Mouse (Mus musculus): ENCODE data around the gene Rab1b. TPM values are rescaled to one million over a fixed set of nuclear protein-coding genes. Genes with fewer than 3 reads are reported as not detected.
A peak's percentile ranks its signal among the peaks of the same experiment; 100 is the strongest.
"Not testable (repeated sequence)": the region's sequence is repeated elsewhere in the genome, so short reads cannot be mapped to it uniquely, and the experiment has no call there.

Gene Rab1b
- polyA plus RNA-seq, 2 experiments: 50.6 to 76.2 TPM

- H3K27me3 ChIP-seq (ENCODE audit: control insufficient read depth, insufficient read depth, low read length): no peaks in the 10 kb centered on the region; the same call in none of the 2 replicates
- no peak for ATAC-seq (ENCODE audit: insufficient read depth)
- H3K4me2 ChIP-seq (ENCODE audit: low read depth): no peak overlapping the region
- peaks cover 7 to 17% of the 10 kb centered on the region in 2 experiments for H3K4me1 ChIP-seq (replicated peaks; ENCODE audit: control insufficient read depth in 2 of 2, insufficient read depth in 2 of 2, low read length in 1 of 2)
- DNase-seq (ENCODE audit: low read depth in 3 of 3, low spot score in 3 of 3): no peak
- no peaks in the 10 kb centered on the region for H3K36me3 ChIP-seq (replicated peaks; ENCODE audit: control insufficient read depth, insufficient read depth, low read depth)
- H3K4me3 ChIP-seq (ENCODE audit: insufficient read depth in 1 of 2, low read depth in 2 of 2, low read length in 2 of 2): no peak overlapping the region
- no peak overlapping the region for H3K27ac ChIP-seq
- 63% methylated on average over 12 of the region's 12 CpGs for WGBS (ENCODE audit: insufficient replicate concordance)
- TF ChIP-seq CTCF (IDR thresholded peaks at IDR 0.05; ENCODE audit: low read depth) (no peak), EP300 (IDR thresholded peaks at IDR 0.05; ENCODE audit: low read depth) (no peak)
- no peaks in the 10 kb centered on the region for H3K9me3 ChIP-seq (ENCODE audit: control insufficient read depth, low read length)
- no peak overlapping the region for H3K9ac ChIP-seq (replicated peaks)
Measured at GRCm38 (mm10) chr19:5093481-5094242, 13.2 kb downstream of the Rab1b start.

- H3K4me3 ChIP-seq (ENCODE audit: insufficient read depth in 1 of 2, low read depth in 2 of 2, low read length in 2 of 2): no peak overlapping the region
- no peaks in the 10 kb centered on the region; the same call in 1 of the 2 replicates for H3K27me3 ChIP-seq (ENCODE audit: control insufficient read depth, insufficient read depth, low read length)
- DNase-seq (ENCODE audit: low read depth in 3 of 3, low spot score in 3 of 3): no peak
- no peak overlapping the region for H3K27ac ChIP-seq
- H3K9ac ChIP-seq (replicated peaks): no peak overlapping the region
- no peaks in the 10 kb centered on the region for H3K9me3 ChIP-seq (ENCODE audit: control insufficient read depth, low read length)
- ATAC-seq (ENCODE audit: insufficient read depth): no peak
- no peak overlapping the region for H3K4me2 ChIP-seq (ENCODE audit: low read depth)
- TF ChIP-seq EP300 (IDR thresholded peaks at IDR 0.05; ENCODE audit: low read depth) (no peak), CTCF (IDR thresholded peaks at IDR 0.05; ENCODE audit: low read depth) (no peak)
- H3K36me3 ChIP-seq (replicated peaks; ENCODE audit: control insufficient read depth, insufficient read depth, low read depth): no peaks in the 10 kb centered on the region
- H3K4me1 ChIP-seq (replicated peaks; ENCODE audit: control insufficient read depth in 2 of 2, insufficient read depth in 2 of 2, low read length in 1 of 2): peaks cover 10 to 19% of the 10 kb centered on the region in 2 experiments
- 90% methylated on average over 10 of the region's 10 CpGs for WGBS (ENCODE audit: insufficient replicate concordance)
Measured at GRCm38 (mm10) chr19:5092083-5092482, 14.8 kb downstream of the Rab1b start.

- peaks cover 22% of the 10 kb centered on the region for H3K27me3 ChIP-seq (ENCODE audit: control insufficient read depth, insufficient read depth, low read length)
- no peaks in the 10 kb centered on the region for H3K36me3 ChIP-seq (replicated peaks; ENCODE audit: control insufficient read depth, insufficient read depth, low read depth)
- TF ChIP-seq EP300 (IDR thresholded peaks at IDR 0.05; ENCODE audit: low read depth) (no peak), CTCF (IDR thresholded peaks at IDR 0.05; ENCODE audit: low read depth) (no peak)
- H3K4me1 ChIP-seq (replicated peaks; ENCODE audit: control insufficient read depth in 2 of 2, insufficient read depth in 2 of 2, low read length in 1 of 2): peaks cover 10 to 12% of the 10 kb centered on the region in 2 experiments
- H3K9ac ChIP-seq (replicated peaks): no peak overlapping the region
- peak overlapping the region; percentile 79 to 97; a peak in 3 of 4 replicates for H3K4me3 ChIP-seq (ENCODE audit: insufficient read depth in 1 of 2, low read depth in 2 of 2, low read length in 2 of 2)
- H3K9me3 ChIP-seq (ENCODE audit: control insufficient read depth, low read length): no peaks in the 10 kb centered on the region
- ATAC-seq (ENCODE audit: insufficient read depth) (no peak), DNase-seq (ENCODE audit: low read depth in 3 of 3, low spot score in 3 of 3) (no peak)
- H3K4me2 ChIP-seq (ENCODE audit: low read depth): peak overlapping the region; percentile 73
- H3K27ac ChIP-seq: no peak overlapping the region
- WGBS (ENCODE audit: insufficient replicate concordance): 77% methylated on average over 4 of the region's 4 CpGs
Measured at GRCm38 (mm10) chr19:5089324-5089723, 17.5 kb downstream of the Rab1b start.

GRCm38 (mm10) chr19:5087884-5088728, 18.8 kb downstream of the Rab1b start, which contains the start of gene Yif1a:
Gene Yif1a (plus strand): TSS chr19:5088538.
- Histone ChIP-seq H3K4me1 (replicated peaks; ENCODE audit: control insufficient read depth in 2 of 2, insufficient read depth in 2 of 2, low read length in 1 of 2) (peaks cover 10% of the 10 kb centered on the region in 2 experiments), H3K9me3 (ENCODE audit: control insufficient read depth, low read length) (no peaks in the 10 kb centered on the region), H3K4me2 (ENCODE audit: low read depth) (peak within 1 kb of the TSS; percentile 73), H3K27ac (peak within 1 kb of the TSS; percentile 77), H3K9ac (replicated peaks) (peak within 1 kb of the TSS; percentile 76), H3K27me3 (ENCODE audit: control insufficient read depth, insufficient read depth, low read length) (peaks cover 34% of the 10 kb centered on the region), H3K4me3 (ENCODE audit: insufficient read depth in 1 of 2, low read depth in 2 of 2, low read length in 2 of 2) (peak within 1 kb of the TSS; percentile 79 to 97), H3K36me3 (replicated peaks; ENCODE audit: control insufficient read depth, insufficient read depth, low read depth) (no peaks in the 10 kb centered on the region)
- TF ChIP-seq CTCF (IDR thresholded peaks at IDR 0.05; ENCODE audit: low read depth): peak; percentile 78
- no peak for TF ChIP-seq EP300 (IDR thresholded peaks at IDR 0.05; ENCODE audit: low read depth)
- ATAC-seq (ENCODE audit: insufficient read depth) (peak; percentile 90), DNase-seq (ENCODE audit: low read depth in 3 of 3, low spot score in 3 of 3) (peak; percentile 98)
- WGBS (ENCODE audit: insufficient replicate concordance): under 1% methylated on average over 58 of the region's 58 CpGs

- not testable (repeated sequence) for H3K4me3 ChIP-seq (ENCODE audit: insufficient read depth in 1 of 2, low read depth in 2 of 2, low read length in 2 of 2); H3K4me2 ChIP-seq (ENCODE audit: low read depth); H3K36me3 ChIP-seq (replicated peaks; ENCODE audit: control insufficient read depth, insufficient read depth, low read depth); DNase-seq (ENCODE audit: low read depth in 3 of 3, low spot score in 3 of 3); ATAC-seq (ENCODE audit: insufficient read depth); H3K9me3 ChIP-seq (ENCODE audit: control insufficient read depth, low read length); H3K9ac ChIP-seq (replicated peaks); H3K27ac ChIP-seq
- peak; percentile 34 for TF ChIP-seq CTCF (IDR thresholded peaks at IDR 0.05; ENCODE audit: low read depth)
- Histone ChIP-seq H3K4me1 (replicated peaks; ENCODE audit: control insufficient read depth in 2 of 2, insufficient read depth in 2 of 2, low read length in 1 of 2) (peaks cover 10% of the 10 kb centered on the region in 2 experiments), H3K27me3 (ENCODE audit: control insufficient read depth, insufficient read depth, low read length) (peaks cover 50% of the 10 kb centered on the region)
- 40% methylated on average over 4 of the region's 4 CpGs for WGBS (ENCODE audit: insufficient replicate concordance)
Measured at GRCm38 (mm10) chr19:5086533-5086932, 20.3 kb downstream of the Rab1b start.

Data from liver, embryonic 14.5 days (tissue).